Mouse (Mus musculus) cortical plate, adult 2 months (tissue): ENCODE measurements around the gene Phc2.

Source experiments
- CTCF ChIP-seq: fragments of 200-500 bp; IDR thresholded peaks from 2 replicates; pipeline ENCODE4 v1.5.1; 2011; ENCODE audit warnings: mild to moderate bottlenecking, control low read depth, low read length; ENCODE audit not compliant: insufficient read depth; ENCODE audit errors: extremely low read depth
- POLR2A ChIP-seq: fragments of 200-500 bp; IDR thresholded peaks from 2 replicates; pipeline ENCODE4 v1.6.1; 2011; ENCODE audit warnings: mild to moderate bottlenecking, low read length, control low read depth; ENCODE audit not compliant: insufficient read depth; ENCODE audit errors: extremely low read depth

- TF ChIP-seq CTCF = no peak
- TF ChIP-seq POLR2A = no peak
Measured at GRCm38 (mm10) chr4:128641766-128642717, 12.5 kb upstream of the Phc2 start.
